Mouse (Mus musculus): Measurements from ENCODE around the gene Calu.
A peak's percentile ranks its signal among the peaks of the same experiment; 100 is the strongest.
"Not testable (repeated sequence)": the region's sequence is repeated elsewhere in the genome, so short reads cannot be mapped to it uniquely, and the experiment has no call there.

Calu gene

DNA sequence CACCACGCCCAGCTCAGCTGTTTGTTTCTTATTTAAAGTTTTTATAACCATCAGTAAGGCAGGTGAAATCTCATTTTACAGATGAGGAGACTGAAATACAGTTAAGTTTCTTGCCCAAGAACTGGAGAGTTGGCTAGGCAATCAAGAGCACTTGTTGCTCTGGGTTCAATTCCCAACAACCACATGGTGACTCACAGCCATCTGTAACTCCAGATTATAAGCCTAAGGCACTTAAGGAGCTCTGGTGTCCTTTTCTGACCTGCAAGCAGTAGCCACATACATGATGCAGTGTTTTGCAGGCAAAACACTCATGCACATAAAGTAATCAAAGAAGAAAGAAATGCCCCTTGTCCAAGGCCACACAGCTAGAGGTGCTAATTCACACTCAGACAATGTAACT lies 17.4 kb downstream of the Calu start:
- DNase-seq, result no peak

DNA sequence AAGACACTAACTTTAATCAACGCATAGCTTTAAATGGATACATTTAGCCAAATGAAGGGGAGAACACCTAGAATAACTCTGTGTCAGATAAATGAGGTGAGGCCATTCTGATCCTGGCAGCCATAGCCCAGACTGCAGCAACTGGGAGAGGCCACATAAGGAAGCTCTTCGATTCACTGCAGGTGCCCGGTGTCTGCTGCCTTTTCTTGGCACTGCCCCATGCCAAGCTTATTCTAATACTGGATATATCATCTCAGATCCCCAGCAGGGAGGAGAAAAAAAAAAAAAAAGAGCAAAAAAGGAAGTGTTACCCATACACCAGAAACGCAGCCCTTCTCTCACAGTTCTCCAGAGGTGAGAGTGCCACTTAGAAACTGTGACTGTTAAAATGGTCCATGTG lies 29.5 kb downstream of the Calu start:
- DNase-seq, result no peak

DNA sequence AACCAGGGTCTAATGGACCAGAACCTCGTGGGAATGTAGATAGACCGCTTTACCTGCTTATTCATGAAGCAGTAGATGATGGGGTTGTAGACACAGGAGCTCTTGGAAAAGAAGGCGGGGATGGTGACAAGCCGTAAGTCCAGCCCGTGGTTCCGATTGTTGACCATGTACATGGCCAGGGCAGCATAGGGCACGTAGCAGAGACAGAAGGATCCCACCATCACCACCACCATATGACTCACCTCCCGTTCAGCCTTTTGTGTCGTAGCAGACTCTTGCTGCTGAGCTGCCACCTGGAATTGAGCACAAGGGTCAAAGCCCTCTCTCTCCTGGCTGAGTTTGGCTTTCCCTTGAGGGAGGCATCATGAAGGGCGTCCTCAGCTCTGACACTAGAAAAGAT lies 30.8 kb downstream of the Calu start:
- no peak for DNase-seq

DNA sequence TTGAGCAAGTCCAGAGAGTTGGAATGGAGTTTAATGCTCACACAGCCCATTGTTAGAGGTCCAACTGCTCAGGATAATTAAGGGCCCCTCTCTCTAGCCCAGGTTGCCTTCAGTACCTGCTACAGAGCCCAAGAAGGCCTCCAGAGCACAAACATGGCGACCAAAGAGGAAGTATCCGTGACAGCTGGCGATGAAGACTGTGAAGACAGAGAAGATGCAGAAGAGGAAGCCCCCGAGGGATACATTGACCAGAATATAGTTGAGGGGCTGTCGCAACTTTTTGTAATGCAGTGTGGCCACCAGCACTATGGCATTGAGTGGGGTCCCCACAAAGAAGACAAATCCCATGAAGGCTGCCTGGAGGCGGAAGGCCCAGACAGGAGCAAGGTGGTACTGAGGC lies 32.1 kb downstream of the Calu start:
- no peak for DNase-seq

DNA sequence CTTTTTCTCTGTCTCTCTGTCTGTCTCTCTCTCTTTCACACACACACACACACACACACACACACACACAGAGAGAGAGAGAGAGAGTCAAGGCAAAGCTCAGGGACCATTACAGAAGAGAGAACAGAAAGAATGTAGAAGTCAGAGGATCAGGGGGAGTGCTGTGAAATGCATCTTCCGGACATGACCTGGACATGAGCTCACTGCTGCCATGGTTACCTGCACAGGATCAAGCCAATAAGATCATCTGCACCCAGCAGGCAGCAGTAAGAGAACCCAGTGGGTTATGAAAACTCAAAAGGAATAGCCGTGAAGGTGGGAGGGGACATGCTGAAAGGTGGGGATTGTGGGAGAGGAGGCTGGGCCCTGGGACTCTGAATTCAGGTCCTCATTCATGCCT lies 34.6 kb downstream of the Calu start:
- DNase-seq, result no peak

DNA sequence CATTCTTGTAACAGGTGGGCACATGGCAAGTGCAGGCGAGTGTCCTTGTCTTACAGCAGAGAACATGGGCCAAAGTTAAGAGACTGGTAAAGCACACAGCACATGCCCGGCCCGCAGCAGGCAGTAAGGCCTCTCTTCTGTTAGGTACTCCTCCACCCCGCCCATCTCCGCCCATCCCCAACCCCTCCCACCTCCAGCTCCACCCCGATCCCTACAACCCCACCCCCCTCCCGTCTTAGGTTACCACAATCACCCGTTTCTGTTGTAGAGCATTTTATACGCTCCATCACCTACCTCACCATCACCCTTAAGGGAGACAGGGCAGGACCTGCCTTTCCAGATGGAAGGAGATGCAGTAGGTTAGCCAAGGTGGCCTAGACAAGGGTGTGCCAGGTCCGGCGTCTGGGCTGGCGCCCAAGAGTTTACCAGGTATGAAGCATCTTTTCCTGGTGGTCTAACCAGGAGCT lies 40.2 kb downstream of the Calu start, which contains the start of gene Opn1sw:
Gene Opn1sw (minus strand): TSS at position 417 of the 467 bp plus-strand sequence.
- peak; percentile 24 to 62 for DNase-seq

GRCm38 (mm10) chr6:29388606-29389080 lies 40.8 kb downstream of the Calu start:
- peak; percentile 90 to 91 for DNase-seq

GRCm38 (mm10) chr6:29389425-29389824 lies 41.6 kb downstream of the Calu start:
- DNase-seq, result no peak

DNA sequence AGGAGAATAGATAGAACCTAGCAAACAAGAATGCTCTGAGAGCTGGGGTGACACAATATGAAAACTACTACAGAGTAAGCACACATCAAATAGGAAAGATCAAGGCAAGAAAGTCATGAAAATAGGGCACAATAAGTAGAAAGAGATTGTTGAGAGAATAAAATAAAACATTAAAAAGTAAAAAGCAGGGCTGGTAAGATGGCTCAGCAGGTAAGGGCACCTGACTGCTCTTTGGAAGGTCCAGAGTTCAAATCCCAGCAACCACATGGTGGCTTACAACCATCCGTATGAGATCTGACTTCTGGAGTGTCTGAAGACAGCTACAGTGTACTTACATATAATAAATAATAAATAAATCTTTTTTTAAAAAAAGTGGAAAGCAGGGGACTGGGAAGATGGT lies 42.6 kb downstream of the Calu start:
- DNase-seq, result not testable (repeated sequence)

DNA sequence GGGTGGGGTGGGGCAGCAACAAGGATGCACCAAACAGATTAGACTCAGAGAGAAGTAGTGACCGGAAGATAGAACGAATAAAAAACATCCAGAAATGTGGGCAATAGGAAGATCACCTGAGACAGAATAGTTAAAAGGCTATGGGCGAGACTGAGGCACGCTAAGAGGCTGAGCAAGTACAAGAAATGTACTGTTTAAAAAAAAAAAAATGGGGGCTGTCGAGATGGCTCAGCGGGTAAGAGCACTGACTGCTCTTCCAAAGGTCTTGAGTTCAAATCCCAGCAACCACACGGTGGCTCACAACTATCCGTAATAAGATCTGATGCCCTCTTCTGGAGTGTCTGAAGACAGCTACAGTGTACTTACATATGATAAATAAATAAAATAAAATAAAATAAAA lies 43.4 kb downstream of the Calu start:
- DNase-seq, result not testable (repeated sequence)

DNA sequence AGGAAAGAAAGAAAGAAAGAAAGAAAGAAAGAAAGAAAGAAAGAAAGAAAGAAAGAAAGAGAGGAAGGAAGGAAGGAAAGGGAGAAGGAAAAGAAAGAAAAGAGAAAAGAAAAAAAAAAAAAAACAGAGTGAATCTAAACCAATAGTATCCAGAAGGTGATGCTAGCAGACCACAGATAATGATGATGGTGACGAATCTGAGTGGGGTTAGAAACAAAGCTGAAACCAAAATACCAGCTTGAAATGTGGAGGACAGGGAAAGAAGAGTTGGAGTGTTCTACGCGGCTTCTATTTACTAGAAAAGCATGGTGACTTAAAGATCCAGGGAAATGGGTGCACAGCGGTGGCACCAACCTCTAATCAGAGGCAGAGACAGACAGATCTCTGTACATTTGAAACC lies 43.9 kb downstream of the Calu start:
- DNase-seq, result no peak

DNA sequence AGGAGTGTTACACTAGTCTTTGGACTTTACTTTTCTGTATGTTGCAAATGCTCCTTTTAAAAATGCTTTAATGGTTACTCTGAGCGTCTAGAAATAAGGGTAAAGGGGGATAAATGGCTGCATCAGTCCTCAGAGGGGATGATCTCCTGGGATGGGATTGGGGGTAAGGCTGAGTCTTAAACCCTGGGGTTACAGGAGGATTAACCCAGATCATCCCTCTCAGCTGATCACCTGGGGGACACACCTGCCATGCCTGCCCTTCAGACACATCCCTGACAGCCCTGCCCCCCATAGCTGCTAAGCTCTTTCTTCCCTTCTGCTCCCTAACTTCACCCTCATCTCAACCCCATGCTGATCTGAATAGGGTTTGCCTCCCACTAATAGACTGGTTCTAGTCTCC lies 46.4 kb downstream of the Calu start:
- DNase-seq, result no peak

- peak; percentile 80 to 92 for DNase-seq
These were observed 48.2 kb downstream of the Calu start, which contains the start of gene Ccdc136 for GRCm38 (mm10) chr6:29395910-29396713. Ccdc136 (plus strand) TSS chr6:29396309.

DNA sequence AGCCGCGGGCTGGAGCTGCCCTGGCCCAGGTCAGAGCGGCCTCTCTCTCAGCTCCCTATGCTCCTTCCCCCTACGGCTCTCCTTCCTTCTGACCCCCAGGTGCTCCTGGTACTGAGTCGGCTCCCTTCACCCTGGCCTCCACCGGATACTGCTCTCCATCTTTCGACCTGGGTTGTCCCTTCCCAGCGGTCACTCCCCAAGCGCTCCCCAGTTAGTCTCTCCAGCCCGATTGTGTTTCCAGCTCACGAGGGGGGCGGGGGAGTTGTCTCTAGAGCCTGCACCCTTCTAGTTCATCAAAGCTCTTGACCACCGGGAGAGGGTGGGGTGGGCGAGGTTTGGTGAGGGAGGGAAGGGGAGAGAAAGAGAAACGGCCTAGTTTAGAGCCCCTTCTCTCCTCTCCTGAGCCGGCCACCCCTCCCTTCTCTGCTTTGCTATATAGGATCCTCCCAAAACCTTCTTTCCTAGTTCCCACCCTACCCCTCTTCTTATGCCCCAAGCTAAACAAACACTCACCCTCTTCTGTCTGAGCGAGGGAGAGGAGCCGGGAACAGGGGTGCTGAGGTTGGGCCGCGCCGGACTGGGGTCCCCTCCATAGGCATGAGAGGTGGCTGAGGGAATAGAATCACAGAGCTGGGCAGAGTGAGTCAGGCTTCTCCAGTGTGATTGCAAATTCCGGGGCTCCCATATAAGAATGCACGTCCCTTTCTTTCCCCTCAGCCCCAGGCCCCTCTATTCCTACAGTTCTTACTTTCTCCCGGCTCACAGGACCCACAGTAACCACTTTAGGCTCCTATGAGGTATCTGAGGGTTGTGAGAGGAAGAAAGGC lies 49.1 kb downstream of the Calu start:
- DNase-seq, result peak in 1 of 2 experiments; percentile 4

DNA sequence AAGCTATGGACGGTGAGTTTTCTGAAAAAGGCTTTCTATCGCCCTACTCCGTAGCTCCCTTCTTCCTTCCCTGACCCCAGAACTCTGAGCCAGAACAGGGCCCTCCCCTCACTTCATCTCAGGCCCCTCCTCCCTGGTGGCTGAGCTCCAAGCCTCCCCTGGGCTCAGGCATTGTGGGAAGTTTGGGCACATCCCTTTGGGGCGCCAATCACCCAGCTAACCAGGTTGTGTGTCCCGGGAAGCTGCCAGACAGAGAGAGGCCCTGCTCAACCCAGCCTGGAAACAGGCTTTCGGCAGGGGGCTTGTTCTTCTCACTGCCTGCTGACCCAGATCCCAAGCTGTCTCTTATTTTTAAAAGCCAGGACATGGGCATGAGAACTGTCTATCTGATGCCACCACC lies 49.7 kb downstream of the Calu start:
- DNase-seq, result peak in 1 of 2 experiments; percentile 5

- DNase-seq, result no peak
These were observed 52.0 kb downstream of the Calu start for GRCm38 (mm10) chr6:29399851-29400250.

DNA sequence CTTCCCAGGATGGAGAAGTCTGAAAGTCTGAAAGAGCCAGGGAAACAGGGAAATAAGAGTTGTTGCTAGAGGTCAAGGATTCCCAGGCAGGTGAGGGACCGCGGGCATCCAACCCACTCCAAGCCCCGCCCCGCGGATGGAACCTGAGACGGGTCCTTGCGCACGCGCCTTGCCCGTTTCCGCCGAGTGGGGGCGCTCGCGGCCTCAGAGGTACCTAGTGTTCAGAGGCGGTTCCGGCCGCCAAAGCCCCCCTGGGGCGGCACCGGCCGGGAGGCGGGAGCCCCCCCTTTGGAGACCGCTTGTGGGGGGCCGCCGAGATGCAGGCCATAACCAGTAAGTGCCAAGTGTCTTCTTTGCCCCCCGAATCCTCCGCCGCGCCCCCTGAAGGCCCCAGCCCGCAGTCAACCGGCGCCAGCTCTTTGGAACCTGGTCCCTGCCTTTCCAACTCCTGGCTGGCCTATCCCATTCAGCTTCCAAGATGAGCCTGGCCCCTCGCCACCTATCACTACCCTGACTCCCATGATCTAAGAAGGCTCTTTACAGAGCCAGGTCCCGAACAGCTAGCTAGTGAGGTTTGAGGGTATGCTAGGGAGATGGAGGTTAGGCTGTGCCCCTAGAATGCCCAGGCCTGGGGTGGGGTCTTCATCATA lies 54.9 kb downstream of the Calu start:
- DNase-seq, result peak in 1 of 2 experiments; percentile 12

- DNase-seq, result no peak
These were observed 58.5 kb downstream of the Calu start for GRCm38 (mm10) chr6:29406412-29406811.

DNA sequence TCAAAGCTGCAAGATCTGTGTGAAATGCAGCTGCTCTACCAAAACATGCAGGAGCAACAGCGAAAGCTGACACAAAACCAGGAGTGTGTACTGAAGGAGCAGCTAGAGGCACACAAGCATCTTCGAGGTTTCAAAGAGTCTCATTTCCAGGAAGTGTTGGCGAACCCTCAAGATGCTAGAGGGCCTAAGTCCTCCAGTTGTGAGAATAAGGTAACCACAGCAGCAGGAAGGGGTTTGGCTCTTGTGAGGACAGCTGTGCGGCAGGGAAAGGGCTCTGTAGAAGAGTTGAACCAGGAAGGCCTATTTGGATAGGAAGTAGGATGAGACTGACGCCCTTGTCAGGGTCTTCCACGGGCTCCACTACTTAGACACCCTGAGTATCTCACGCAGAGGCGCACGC lies 67.6 kb downstream of the Calu start:
- DNase-seq, result no peak

DNA sequence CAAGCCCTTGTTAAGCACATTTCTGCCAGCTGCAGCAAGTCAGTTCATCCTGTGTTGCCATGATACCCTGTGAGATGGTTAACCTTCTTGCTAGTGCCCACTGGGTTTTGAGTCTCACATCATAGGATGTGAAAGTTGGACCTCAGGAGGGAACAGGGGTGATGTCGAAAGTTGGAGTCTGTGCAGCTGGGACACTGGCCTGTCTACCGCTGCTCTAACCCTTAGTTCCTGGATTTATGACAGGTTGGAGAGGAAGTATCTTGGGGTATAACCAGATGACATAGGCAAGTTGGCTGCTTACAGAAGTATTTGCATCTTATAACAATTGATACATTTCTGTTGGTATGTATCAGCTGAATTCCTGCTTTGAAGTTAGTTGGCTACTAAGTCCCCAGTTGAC lies 72.7 kb downstream of the Calu start:
- DNase-seq, result no peak

DNA sequence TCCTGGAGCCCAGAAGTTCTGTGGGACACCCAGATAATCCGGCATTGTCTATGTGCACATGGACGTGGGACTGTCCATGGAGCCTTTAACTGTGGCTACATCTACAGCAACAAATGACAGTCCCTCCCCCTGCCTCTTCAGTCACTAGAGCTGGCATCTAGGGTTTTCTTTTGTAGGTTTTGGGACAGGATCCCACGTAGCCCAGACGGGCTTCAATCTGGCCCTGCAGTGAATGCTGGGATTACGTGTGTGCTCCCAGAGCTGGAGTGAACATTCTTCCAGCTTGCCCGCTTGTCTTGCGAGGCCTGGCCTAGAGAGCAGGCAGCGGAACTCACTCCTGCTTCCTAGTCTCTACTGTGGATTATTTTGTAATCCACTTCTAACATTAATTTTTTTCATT lies 77.2 kb downstream of the Calu start:
- DNase-seq, result no peak

- no peak for DNase-seq
These were observed 78.5 kb downstream of the Calu start for GRCm38 (mm10) chr6:29426331-29426730.
